16 mouse cellular contexts compared by ENCODE assay signal in genomic region chr19:7236742-7237141, GRCm38 (mm10). TPM values are rescaled to one million over a fixed set of nuclear protein-coding genes. Genes with fewer than 3 reads are reported as not detected.
"Had no signal": no experiment of that assay in that cellular context is flagged by ENCODE, and none has a peak within 500 bp of the region (broad histone marks: within the 10 kb centered on the region; RNA-seq: fewer than 3 reads in every experiment).

No protein-coding gene starts in this region.

- H3K9me3 ChIP-seq: midbrain, embryonic 13.5 days; midbrain, embryonic 15.5 days; neural tube, embryonic 12.5 days; stomach, embryonic 15.5 days had no signal

- ATAC-seq: midbrain, embryonic 13.5 days; midbrain, embryonic 15.5 days had no signal

- H3K4me2 ChIP-seq: lung, embryonic 14.5 days; midbrain, embryonic 11.5 days; midbrain, embryonic 13.5 days; midbrain, embryonic 15.5 days; neural tube, embryonic 12.5 days; stomach, embryonic 15.5 days had no signal

- H3K27me3 ChIP-seq: midbrain, embryonic 13.5 days; midbrain, embryonic 15.5 days; neural tube, embryonic 12.5 days; stomach, embryonic 15.5 days had no signal

- H3K27ac ChIP-seq: macrophage; midbrain, embryonic 13.5 days; midbrain, embryonic 15.5 days; neural tube, embryonic 12.5 days; stomach, embryonic 15.5 days; stomach, postnatal 0 days had no signal

- DNase-seq: lung, adult 18-20 months; lung, embryonic 14.5 days; lung, postnatal 10 days; lung, postnatal 36 days; right cerebral cortex, postnatal 14 days; thymus, adult 2 months; thymus, postnatal 25 days; thymus, postnatal 4 days had no signal

- H3K9ac ChIP-seq: lung, embryonic 14.5 days; midbrain, embryonic 15.5 days; neural tube, embryonic 12.5 days; stomach, embryonic 15.5 days had no signal

- H3K4me3 ChIP-seq: midbrain, embryonic 13.5 days; midbrain, embryonic 15.5 days; neural tube, embryonic 12.5 days; stomach, embryonic 15.5 days had no signal

RNA-seq across cellular contexts. Expression of gene Rcor2, which starts 30.4 kb away (rescaled TPM):
- total RNA-seq: monocyte, adult 5-6 weeks had no signal
